Comparison of ENCODE assay signal across 20 mouse cellular contexts in genomic region chr9:70650260-70650659, GRCm38 (mm10). TPM values are rescaled to one million over a fixed set of nuclear protein-coding genes. Genes with fewer than 3 reads are reported as not detected.
DNase-seq lines count a peak whose midpoint lies in the region; TF ChIP-seq lines count a peak whose summit lies in the region.
"Had no signal": no experiment of that assay in that cellular context is flagged by ENCODE, and none has a peak within 500 bp of the region (broad histone marks: within the 10 kb centered on the region; RNA-seq: fewer than 3 reads in every experiment).

No protein-coding gene starts in this region.

- H3K9me3 ChIP-seq in forebrain, embryonic 10.5 days = no peaks in the 10 kb centered on the region
- H3K9me3 ChIP-seq: embryonic facial prominence, embryonic 10.5 days; embryonic facial prominence, embryonic 12.5 days; forebrain, embryonic 12.5 days; G1E had no signal

- H3K79me2 ChIP-seq in macrophage (ENCODE audit: inconsistent target) = peaks cover 99% of the 10 kb centered on the region

- no peak overlapping the region for H3K4me3 ChIP-seq in spleen, adult 2 months (ENCODE audit: extremely low read depth, insufficient read depth, insufficient read length)
- H3K4me3 ChIP-seq in bone marrow macrophage, adult 2 months (ENCODE audit: insufficient read depth, low read length) = no peak overlapping the region
- H3K4me3 ChIP-seq in macrophage (ENCODE audit: inconsistent target) = no peak overlapping the region
- no peak overlapping the region for H3K4me3 ChIP-seq in forebrain, embryonic 10.5 days
- H3K4me3 ChIP-seq: embryonic facial prominence, embryonic 10.5 days; embryonic facial prominence, embryonic 12.5 days; forebrain, embryonic 12.5 days had no signal

- 0 out of 2 replicates have a peak, but pooled peaks cover 3% of the 10 kb centered on the region for H3K36me3 ChIP-seq in spleen, adult 2 months (ENCODE audit: control insufficient read depth, insufficient read depth, low read length)
- no peaks in the 10 kb centered on the region for H3K36me3 ChIP-seq in macrophage (ENCODE audit: inconsistent target)
- H3K36me3 ChIP-seq in forebrain, embryonic 10.5 days (replicated peaks) = no peaks in the 10 kb centered on the region
- H3K36me3 ChIP-seq: embryonic facial prominence, embryonic 10.5 days; embryonic facial prominence, embryonic 12.5 days; forebrain, embryonic 12.5 days had no signal

- no peaks in the 10 kb centered on the region for H3K27me3 ChIP-seq in spleen, adult 2 months (ENCODE audit: control insufficient read depth, insufficient read depth, low read length)
- no peaks in the 10 kb centered on the region for H3K27me3 ChIP-seq in forebrain, embryonic 10.5 days (ENCODE audit: poor library complexity, severe bottlenecking)
- H3K27me3 ChIP-seq: embryonic facial prominence, embryonic 12.5 days; forebrain, embryonic 12.5 days; Patski had no signal

- TF ChIP-seq POLR2A in spleen, adult 2 months (IDR thresholded peaks at IDR 0.05; ENCODE audit: low read depth, low read length) = no peak
- no peak for TF ChIP-seq POLR2A in bone marrow macrophage, adult 2 months (IDR thresholded peaks at IDR 0.05; ENCODE audit: borderline replicate concordance, low read depth, low read length)

- WGBS in spleen, adult 2 months = 60% methylated on average over 2 of the region's 2 CpGs
- 36% methylated on average over 2 of the region's 2 CpGs for WGBS in macrophage (ENCODE audit: missing documents)
- 78% methylated on average over 2 of the region's 2 CpGs for WGBS in forebrain, embryonic 10.5 days

- no peak for TF ChIP-seq CTCF in spleen, adult 2 months (IDR thresholded peaks at IDR 0.05; ENCODE audit: extremely low read depth, insufficient read depth, insufficient read length, insufficient replicate concordance)
- TF ChIP-seq CTCF in bone marrow macrophage, adult 2 months (IDR thresholded peaks at IDR 0.05; ENCODE audit: low read depth, low read length) = no peak

- H3K27ac ChIP-seq in spleen, adult 2 months (ENCODE audit: insufficient read depth, low read length) = peak overlapping the region; percentile 60; the same call in 1 of the 2 replicates
- peak overlapping the region; percentile 78 for H3K27ac ChIP-seq in bone marrow macrophage, adult 2 months (ENCODE audit: insufficient read depth, low read depth, low read length)
- H3K27ac ChIP-seq in macrophage = peak overlapping the region; percentile 60
- H3K27ac ChIP-seq in forebrain, embryonic 10.5 days = no peak overlapping the region
- H3K27ac ChIP-seq: embryonic facial prominence, embryonic 10.5 days; embryonic facial prominence, embryonic 12.5 days; forebrain, embryonic 12.5 days had no signal

- DNase-seq in spleen, adult 2 months (ENCODE audit: low read depth in 1 of 2, low spot score in 2 of 2) = no peak
- no peak for DNase-seq in spleen, postnatal 4 days (ENCODE audit: low spot score in 2 of 2)
- no peak for DNase-seq in forebrain, embryonic 10.5 days (ENCODE audit: extremely low spot score, low spot score)
- no peak for DNase-seq in testis, postnatal 14 days (ENCODE audit: low spot score)
- DNase-seq in T-cell, adult 2 months (ENCODE audit: low spot score) = no peak
- DNase-seq: adrenal gland, adult 2 months; adrenal gland, postnatal 10 days; adrenal gland, postnatal 25 days; cerebellum, adult 11-12 months; cerebellum, adult 2 months; cerebellum, adult 9-10 months; cerebellum, postnatal 10 days; cerebellum, postnatal 25 days had no signal

- H3K4me1 ChIP-seq in spleen, adult 2 months (ENCODE audit: control insufficient read depth, insufficient read depth, insufficient read length) = peaks cover 15% of the 10 kb centered on the region
- H3K4me1 ChIP-seq in bone marrow macrophage, adult 2 months (ENCODE audit: control insufficient read depth, insufficient read depth, low read length) = peaks cover 42% of the 10 kb centered on the region
- H3K4me1 ChIP-seq in forebrain, embryonic 10.5 days = peaks cover 11% of the 10 kb centered on the region; the same call in 1 of the 2 replicates

RNA-seq across cellular contexts. Expression of gene Gm10642, which starts 5.8 kb away (rescaled TPM):
- polyA plus RNA-seq in spleen, adult 2 months (2012; rRNA removed) = 1.5 and 4.2 TPM in 2 replicates
- 2.0 and 3.0 TPM in 2 replicates for polyA plus RNA-seq in bone marrow macrophage, adult 2 months (2012; ENCODE audit: insufficient read depth, insufficient read length, missing spikeins)
- total RNA-seq in macrophage (2018; cell fraction: chromatin; rRNA removed) = 1 to 10 TPM in 13 of 26 experiments, under 1 TPM in 7, not detected in 6; 0.37 to 7.1 (median 1.4) TPM
- 1 to 10 TPM in 21 of 26 experiments, under 1 TPM in 5; 0.85 to 3.6 (median 1.5) TPM for total RNA-seq in macrophage (2018; cell fraction: cytosol; rRNA removed)
- 1 to 10 TPM in 20 of 26 experiments, under 1 TPM in 6; 0.51 to 8.2 (median 1.9) TPM for total RNA-seq in macrophage (2018; cell fraction: nucleus; rRNA removed)
- polyA plus RNA-seq in macrophage (2018) = 0.23 to 2.5 TPM (median 0.62 TPM) in 3 replicates
- polyA plus RNA-seq in forebrain, embryonic 10.5 days (2016; fragmentation: Nextera tagmentation; extraction: Ambion mirVana) = 0.30 TPM in 1 of 2 replicates, not detected in the other

RNA-seq across cellular contexts. Expression of gene Mindy2, which starts 6.7 kb away (rescaled TPM):
- polyA plus RNA-seq in spleen, adult 2 months (2012; rRNA removed) = 8.5 and 22.1 TPM in 2 replicates
- 31.5 and 33.9 TPM in 2 replicates for polyA plus RNA-seq in bone marrow macrophage, adult 2 months (2012; ENCODE audit: insufficient read depth, insufficient read length, missing spikeins)
- total RNA-seq in macrophage (2018; cell fraction: chromatin; rRNA removed) = 100 to 1,000 TPM in 1 of 26 experiments, 10 to 100 TPM in 22, 1 to 10 TPM in 3; 9.0 to 105 (median 53.3) TPM
- total RNA-seq in macrophage (2018; cell fraction: cytosol; rRNA removed) = 10 to 100 TPM; 18.9 to 57.4 (median 39.0) TPM
- total RNA-seq in macrophage (2018; cell fraction: nucleus; rRNA removed) = 100 to 1,000 TPM in 3 of 26 experiments, 10 to 100 TPM in 23; 21.4 to 114 (median 52.0) TPM
- 20.6 to 29.2 TPM (median 25.6 TPM) in 3 replicates for polyA plus RNA-seq in macrophage (2018)
- 3.7 and 4.2 TPM in 2 replicates for polyA plus RNA-seq in forebrain, embryonic 10.5 days (2016; fragmentation: Nextera tagmentation; extraction: Ambion mirVana)

RNA-seq across cellular contexts. Expression of gene Adam10, which starts 28.5 kb away (rescaled TPM):
- polyA plus RNA-seq in spleen, adult 2 months (2012; rRNA removed) = 27.9 and 29.5 TPM in 2 replicates
- 69.3 and 78.6 TPM in 2 replicates for polyA plus RNA-seq in bone marrow macrophage, adult 2 months (2012; ENCODE audit: insufficient read depth, insufficient read length, missing spikeins)
- 10 to 100 TPM; 10.4 to 57.2 (median 44.2) TPM for total RNA-seq in macrophage (2018; cell fraction: chromatin; rRNA removed)
- total RNA-seq in macrophage (2018; cell fraction: cytosol; rRNA removed) = 100 to 1,000 TPM in 1 of 26 experiments, 10 to 100 TPM in 25; 46.5 to 110 (median 72.3) TPM
- total RNA-seq in macrophage (2018; cell fraction: nucleus; rRNA removed) = 100 to 1,000 TPM in 6 of 26 experiments, 10 to 100 TPM in 20; 29.5 to 135 (median 77.4) TPM
- 68.2 to 97.6 TPM (median 76.3 TPM) in 3 replicates for polyA plus RNA-seq in macrophage (2018)
- polyA plus RNA-seq in forebrain, embryonic 10.5 days (2016; fragmentation: Nextera tagmentation; extraction: Ambion mirVana) = 60.6 and 63.5 TPM in 2 replicates
